Mouse (Mus musculus): Measurements from ENCODE around the gene Ptpre.
"Not testable (repeated sequence)": the region's sequence is repeated elsewhere in the genome, so short reads cannot be mapped to it uniquely, and the experiment has no call there.

The Ptpre gene

DNA sequence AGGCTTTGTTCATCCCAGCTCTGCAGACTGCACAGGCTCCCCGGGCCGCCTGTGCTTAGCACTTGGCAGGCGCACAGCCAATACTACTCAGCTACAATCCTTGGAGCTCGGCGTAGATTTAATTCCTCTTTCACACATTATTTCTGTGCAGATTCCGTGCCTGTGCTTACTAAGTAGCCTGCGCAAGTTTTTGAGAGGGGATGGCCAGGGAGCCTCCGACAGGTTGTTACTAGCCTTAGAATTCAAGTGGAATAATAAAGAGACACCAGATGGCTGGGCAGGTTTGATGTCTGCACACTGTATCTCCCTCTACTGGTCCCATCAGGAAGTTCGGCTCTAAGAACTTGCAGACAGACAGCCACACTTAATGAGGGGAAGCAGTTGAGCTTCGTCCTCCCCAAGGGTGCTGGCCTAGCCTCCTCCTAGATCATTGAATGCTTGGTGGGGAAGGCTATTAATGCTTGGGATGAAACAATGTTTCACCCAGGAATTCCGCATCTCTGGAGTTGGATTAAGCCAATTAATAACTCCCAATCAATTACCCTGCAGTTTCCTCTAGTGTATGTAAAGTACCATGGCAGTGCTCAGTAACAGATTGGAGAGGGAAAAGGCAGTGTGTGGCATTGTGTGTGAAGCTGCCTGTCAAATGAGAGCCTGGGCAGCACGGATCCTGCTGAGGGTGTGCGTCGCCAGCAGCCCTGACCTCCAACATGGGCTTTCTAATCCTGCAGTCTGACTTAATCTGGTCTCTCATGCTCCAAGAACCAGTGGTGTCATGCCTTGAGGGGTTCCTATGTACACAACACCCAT lies 104.6 kb downstream of the Ptpre start:
- peak; percentile 48 to 56 for DNase-seq (ENCODE audit: low spot score in 2 of 2)

GRCm38 (mm10) chr7:135644452-135644851 lies 107.2 kb downstream of the Ptpre start:
- no peak for DNase-seq (ENCODE audit: low spot score in 2 of 2)

DNA sequence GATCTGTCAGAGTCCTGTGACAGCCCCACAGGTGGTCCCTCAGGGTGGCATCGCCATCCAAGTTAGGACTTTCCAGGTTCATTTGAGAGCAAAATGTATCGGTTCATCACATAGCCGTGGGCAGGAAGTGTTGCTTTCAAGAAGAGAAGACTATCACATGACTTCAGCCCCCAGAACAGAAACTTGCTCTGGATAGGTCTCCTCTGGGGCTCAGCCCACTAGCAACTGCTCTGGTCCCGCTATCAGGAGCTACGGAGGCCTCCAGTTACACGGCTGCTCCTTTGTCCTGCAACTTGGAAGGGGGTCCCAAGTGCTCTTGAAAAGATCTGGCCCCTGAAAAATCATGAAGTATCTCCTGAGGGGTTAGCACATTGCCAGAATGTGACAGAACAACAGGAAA lies 109.7 kb downstream of the Ptpre start:
- DNase-seq (ENCODE audit: low spot score in 2 of 2), result no peak

DNA sequence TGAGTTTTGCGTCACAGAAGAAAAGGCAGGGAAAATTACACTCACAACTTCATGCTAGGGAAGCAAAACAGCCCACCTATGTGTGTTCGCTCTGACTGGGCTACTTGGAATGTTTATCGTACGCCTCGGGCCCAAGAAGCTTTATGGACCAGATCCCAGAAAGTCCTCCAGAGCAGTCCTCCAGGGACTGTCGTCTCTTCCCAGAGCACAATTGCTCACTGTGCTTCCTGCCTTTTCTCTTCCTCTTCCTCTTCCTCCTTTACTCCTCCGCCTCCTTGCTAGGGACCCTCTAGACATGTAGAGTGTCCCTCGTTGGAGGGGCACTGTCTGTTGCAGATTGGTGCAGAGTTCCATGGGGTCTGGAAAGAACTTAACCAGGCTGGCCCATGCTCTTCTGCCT lies 111.5 kb downstream of the Ptpre start:
- no peak for DNase-seq (ENCODE audit: low spot score in 2 of 2)

- DNase-seq (ENCODE audit: low spot score in 2 of 2), result no peak
Measured at GRCm38 (mm10) chr7:135649306-135649705, 112.0 kb downstream of the Ptpre start.

- no peak for DNase-seq (ENCODE audit: low spot score in 2 of 2)
Measured at GRCm38 (mm10) chr7:135650061-135650460, 112.8 kb downstream of the Ptpre start.

DNA sequence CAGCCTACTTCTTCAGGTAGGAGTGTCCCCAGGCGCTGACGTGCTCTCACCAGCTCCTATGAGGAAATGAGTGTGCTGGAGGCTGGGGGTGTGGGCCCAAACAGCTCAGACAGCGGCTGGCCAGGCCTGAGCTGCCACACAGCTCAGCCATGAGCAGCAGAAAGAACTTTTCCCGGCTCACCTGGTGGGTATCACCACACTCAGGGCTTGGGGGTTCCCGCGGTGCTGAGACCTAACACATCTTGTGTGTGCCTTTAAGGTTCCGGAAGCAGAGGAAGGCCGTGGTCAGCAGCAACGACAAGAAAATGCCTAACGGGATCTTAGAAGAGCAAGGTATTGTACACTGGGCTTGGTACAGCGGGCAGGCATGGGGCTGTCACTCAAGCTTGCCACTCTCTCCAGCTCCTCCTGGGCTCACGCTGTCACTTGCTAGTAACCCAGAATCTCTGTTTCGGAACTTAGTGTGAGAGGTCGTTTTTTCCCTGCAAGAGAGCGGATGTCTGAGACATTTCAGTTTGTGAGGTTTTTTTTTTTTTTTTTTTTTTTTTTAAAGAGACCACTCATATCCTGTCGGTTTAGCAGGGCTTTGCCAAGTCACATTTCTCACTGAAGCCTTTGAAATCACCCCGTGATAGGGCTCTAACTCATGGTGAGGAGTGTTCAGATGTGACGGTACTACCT lies 114.7 kb downstream of the Ptpre start:
- DNase-seq (ENCODE audit: low spot score in 2 of 2), result no peak

GRCm38 (mm10) chr7:135652781-135653180 lies 115.5 kb downstream of the Ptpre start:
- DNase-seq (ENCODE audit: low spot score in 2 of 2), result no peak

DNA sequence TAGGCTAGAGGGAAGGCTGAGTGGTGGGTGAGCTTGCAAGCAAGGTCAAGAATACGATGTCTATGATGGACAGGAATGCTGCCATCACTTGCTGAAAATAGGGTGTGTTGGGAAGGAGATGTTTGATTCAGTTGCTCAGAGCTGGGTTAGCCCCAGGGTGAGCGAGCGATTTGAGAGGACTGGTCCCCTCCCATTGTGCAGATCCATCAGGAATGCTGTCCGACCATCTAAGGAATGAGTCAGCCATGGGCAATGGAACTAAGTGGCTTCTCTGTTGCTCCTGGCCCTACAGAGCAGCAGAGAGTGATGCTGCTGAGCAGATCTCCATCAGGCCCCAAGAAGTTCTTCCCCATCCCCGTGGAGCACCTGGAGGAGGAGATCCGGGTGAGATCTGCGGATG lies 116.3 kb downstream of the Ptpre start:
- DNase-seq (ENCODE audit: low spot score in 2 of 2), result no peak

GRCm38 (mm10) chr7:135654288-135654687 lies 117.0 kb downstream of the Ptpre start:
- DNase-seq (ENCODE audit: low spot score in 2 of 2), result no peak

DNA sequence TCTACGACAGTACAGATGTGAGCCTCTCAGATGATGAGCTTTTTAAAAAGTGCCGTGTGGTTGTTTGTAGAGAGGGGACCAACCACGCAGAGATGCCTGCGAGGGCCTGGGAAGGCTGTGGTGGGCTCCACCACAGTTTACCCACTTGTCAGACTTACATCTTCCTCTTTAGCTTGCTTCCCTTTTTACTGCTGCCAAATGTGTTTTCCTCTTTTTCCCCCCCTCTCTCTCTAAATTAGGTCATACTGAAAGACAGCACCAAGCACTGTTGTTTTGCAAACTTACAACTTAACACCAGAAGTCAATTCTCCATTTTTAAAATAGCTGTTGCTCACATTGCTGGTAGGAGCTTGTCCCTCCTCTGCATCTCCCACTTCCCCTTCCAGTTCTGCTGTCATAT lies 117.8 kb downstream of the Ptpre start:
- DNase-seq (ENCODE audit: low spot score in 2 of 2), result no peak

DNA sequence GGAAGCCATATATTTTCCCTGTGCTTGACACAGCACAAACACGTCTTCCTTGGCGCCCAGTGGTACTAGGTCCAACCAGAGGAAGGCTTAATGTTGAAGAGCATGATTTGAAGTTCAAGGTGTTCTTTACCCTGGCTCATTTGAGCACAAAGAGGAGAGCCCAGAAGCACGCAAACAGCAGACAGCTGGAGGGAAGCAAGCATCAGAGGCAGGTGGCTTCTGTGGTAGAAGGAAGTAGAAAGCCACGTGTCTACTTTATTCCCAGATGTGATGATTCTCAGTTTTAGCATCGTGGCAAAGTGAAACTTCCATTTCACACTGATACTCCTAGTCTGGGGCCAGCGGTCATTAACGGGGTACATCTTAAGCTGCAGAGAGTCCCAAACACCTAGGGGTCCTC lies 120.9 kb downstream of the Ptpre start:
- no peak for DNase-seq (ENCODE audit: low spot score in 2 of 2)

GRCm38 (mm10) chr7:135659314-135659935 lies 122.1 kb downstream of the Ptpre start:
- DNase-seq (ENCODE audit: low spot score in 2 of 2), result no peak

GRCm38 (mm10) chr7:135660314-135660713 lies 123.0 kb downstream of the Ptpre start:
- DNase-seq (ENCODE audit: low spot score in 2 of 2), result no peak

DNA sequence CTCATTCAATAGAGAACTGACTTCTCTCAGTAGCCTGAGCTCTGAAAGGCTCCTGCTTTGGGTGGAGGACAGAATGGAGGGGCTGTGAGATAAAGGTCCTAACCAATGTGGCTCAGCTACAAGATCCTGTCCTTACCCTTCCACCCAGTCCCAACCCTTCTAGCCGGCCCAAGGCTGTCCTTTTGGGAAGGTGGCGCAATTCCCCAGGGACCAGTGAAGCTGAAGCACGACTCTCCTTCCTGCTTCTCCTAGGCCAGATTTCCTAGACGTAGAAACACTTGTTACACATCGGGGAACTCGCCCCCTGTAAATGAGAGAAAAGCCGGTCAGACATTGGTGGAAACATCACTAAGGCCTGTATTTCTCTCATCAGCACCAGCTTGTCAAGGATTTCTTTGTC lies 126.9 kb downstream of the Ptpre start:
- DNase-seq (ENCODE audit: low spot score in 2 of 2), result no peak

- no peak for DNase-seq (ENCODE audit: low spot score in 2 of 2)
Measured at GRCm38 (mm10) chr7:135666314-135666713, 129.0 kb downstream of the Ptpre start.

DNA sequence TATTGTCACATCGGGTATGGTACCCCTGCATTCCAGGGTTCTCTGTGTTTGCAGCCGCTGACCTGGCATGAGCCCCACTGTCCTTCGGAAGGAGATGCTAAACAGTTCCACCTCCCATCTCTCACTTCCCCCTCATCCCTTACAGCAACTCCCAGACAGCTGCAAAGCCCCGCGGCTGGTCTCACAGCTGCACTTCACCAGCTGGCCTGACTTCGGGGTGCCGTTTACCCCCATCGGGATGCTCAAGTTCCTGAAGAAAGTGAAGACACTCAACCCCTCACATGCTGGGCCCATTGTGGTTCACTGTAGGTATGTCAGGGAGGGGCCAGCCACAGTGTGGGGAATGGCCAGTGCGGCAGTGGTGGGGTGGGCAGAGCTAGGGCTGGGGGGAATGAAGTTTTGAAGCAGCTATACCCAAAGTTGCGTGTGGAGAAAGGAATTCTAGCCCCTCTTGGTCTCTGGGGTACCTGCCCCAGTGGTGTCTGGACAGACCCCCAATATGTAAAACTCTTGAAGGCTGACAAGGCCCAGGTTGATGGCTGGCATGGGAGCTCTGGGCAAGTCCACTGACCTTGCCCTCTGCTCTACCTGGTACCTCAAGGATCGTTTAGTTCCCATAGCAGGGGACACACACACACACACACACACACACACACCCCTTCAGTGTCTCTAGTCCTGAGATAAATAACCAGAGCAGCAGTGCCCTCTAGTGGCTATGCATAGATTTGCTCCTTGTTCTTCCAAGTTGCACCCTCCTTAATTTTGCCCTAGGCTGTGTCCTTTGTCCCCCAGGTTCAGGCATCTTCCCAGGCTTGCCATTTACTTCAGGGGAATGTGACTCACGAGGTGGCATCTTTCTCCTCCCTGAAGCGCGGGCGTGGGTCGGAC lies 131.8 kb downstream of the Ptpre start:
- peak in 1 of 2 experiments; percentile 50 for DNase-seq (ENCODE audit: low spot score in 2 of 2)

GRCm38 (mm10) chr7:135673576-135673975 lies 136.3 kb downstream of the Ptpre start:
- no peak for DNase-seq (ENCODE audit: low spot score in 2 of 2)

DNA sequence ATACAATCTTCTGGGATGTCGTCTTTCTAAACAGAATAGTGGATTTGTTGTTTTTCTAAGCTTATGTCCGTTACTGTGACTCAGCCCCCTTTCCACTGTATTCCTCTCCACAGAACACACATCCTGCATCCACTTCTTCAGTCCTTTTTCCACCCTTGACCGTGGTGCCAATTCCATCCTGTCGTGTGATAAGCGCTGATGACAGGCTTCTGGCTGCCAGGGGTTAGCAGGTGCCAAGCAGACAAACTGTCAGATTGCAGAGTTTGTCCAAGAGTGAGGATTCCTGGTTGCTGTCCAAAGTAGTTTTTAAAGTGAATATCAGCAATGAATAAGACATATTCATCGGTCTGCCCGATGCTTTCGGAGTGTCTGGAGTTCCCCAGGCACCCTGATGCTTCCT lies 139.4 kb downstream of the Ptpre start:
- no peak for DNase-seq (ENCODE audit: low spot score in 2 of 2)

DNA sequence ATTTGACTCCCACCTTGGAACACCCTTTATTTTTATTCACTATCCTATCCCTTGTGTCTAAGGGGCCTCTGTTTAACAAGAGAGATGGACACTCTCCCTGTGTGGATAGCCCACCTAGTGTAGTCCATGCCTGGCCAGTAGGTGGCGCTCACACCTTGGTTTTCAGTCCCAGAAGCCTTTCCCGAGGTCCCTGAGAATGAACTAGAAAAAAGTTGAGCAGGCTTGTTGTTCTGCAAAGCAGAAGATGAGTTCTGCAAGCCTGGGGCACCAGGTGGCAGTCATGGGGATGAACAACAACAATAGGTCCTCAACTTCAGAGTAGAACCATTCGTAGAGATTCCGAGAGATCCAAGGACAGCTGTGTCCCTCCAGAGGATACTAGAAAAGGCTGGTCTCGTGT lies 143.1 kb downstream of the Ptpre start:
- DNase-seq (ENCODE audit: low spot score in 2 of 2), result peak in 1 of 2 experiments; percentile 46

- not testable (repeated sequence) for DNase-seq (ENCODE audit: low spot score in 2 of 2)
Measured at GRCm38 (mm10) chr7:135684098-135684497, 146.8 kb downstream of the Ptpre start.

GRCm38 (mm10) chr7:135684938-135685337 lies 147.7 kb downstream of the Ptpre start:
- no peak for DNase-seq (ENCODE audit: low spot score in 2 of 2)
